Mouse (Mus musculus) G1E (cell line): Measurements from ENCODE around the gene Plxna1. TPM values are rescaled to one million over a fixed set of nuclear protein-coding genes. Genes with fewer than 3 reads are reported as not detected.

Experiments
- ATAC-seq: 2 replicates; pipeline ENCODE4 v1.8.0; 2016; ENCODE audit warnings: mild to moderate bottlenecking; ENCODE audit not compliant: insufficient number of reproducible peaks, poor library complexity, low FRiP score, severe bottlenecking; ENCODE audit errors: extremely low read depth
- DNase-seq: peaks from one replicate; pipeline ENCODE4 v3.0.0; 2012; ENCODE audit warnings: low spot score
- H3K27me3 ChIP-seq: 2 replicates; pipeline ENCODE4 v1.6.1; 2012; ENCODE audit warnings: mild to moderate bottlenecking, low read length, inconsistent platforms; ENCODE audit not compliant: insufficient read depth
- H3K36me3 ChIP-seq: replicated peaks from 2 replicates; pipeline ENCODE3; 2012; ENCODE audit warnings: mild to moderate bottlenecking, inconsistent platforms
- H3K4me1 ChIP-seq: 2 replicates; pipeline ENCODE4 v1.6.1; 2012; ENCODE audit warnings: low read depth, low read length, inconsistent platforms, mixed read lengths; ENCODE audit not compliant: insufficient read depth
- H3K4me3 ChIP-seq: 2 replicates; pipeline ENCODE4 v1.5.1; 2012; ENCODE audit warnings: low read depth, mild to moderate bottlenecking, inconsistent platforms, low read length, moderate library complexity, mixed read lengths
- H3K9me3 ChIP-seq: replicated peaks from 2 replicates; pipeline ENCODE4 v1.6.1; 2012; ENCODE audit warnings: inconsistent platforms
- CTCF ChIP-seq: IDR thresholded peaks from 2 replicates; pipeline ENCODE4 v1.5.1; 2012; ENCODE audit warnings: low read depth, low read length, inconsistent platforms, mixed read lengths
- GATA1 ChIP-seq: IDR thresholded peaks from 2 replicates; pipeline ENCODE4 v1.6.1; 2012; ENCODE audit warnings: borderline replicate concordance, low read length, inconsistent platforms, mixed read lengths
- GATA2 ChIP-seq: IDR thresholded peaks from 2 replicates; pipeline ENCODE4 v1.6.1; 2012; ENCODE audit warnings: low read depth, low read length, inconsistent platforms, borderline replicate concordance
- POLR2AphosphoS5 ChIP-seq: IDR thresholded peaks from 2 replicates; pipeline ENCODE4 v1.6.1; 2012; ENCODE audit warnings: low read depth, low read length, inconsistent platforms; ENCODE audit not compliant: insufficient replicate concordance
- TAL1 ChIP-seq: conservative IDR thresholded peaks from 2 replicates; pipeline ENCODE4 v1.6.1; 2012; ENCODE audit warnings: low read depth, low read length, inconsistent platforms, mixed read lengths
- polyA plus RNA-seq: library from polyadenylated mRNA; stranded (reverse); fragments of >175 nt; gene quantifications from 2 replicates; pipeline ENCODE4 v1.2.3, GENCODE M21; 2012
- total RNA-seq, 2 experiments: library from RNA; stranded (forward) in 1 of 2; stranded (reverse) in 1 of 2; fragments of 200-1000 nt in 1 of 2; fragments of >200 nt in 1 of 2; fragmentation: Nextera tagmentation in 1 of 2; gene quantifications; 2 replicates each; pipeline ENCODE4 v1.2.3; 2014 to 2017

Gene Plxna1
- total and polyA plus RNA-seq, 3 experiments, result 5.9 to 17.0 (median 11.1) TPM

- Histone ChIP-seq H3K4me1 (no peaks in the 10 kb centered on the region; the same call in 1 of the 2 replicates), H3K27me3 (peaks cover 34% of the 10 kb centered on the region), H3K36me3 (no peaks in the 10 kb centered on the region), H3K9me3 (0 out of 2 replicates have a peak, but pooled peaks cover 2% of the 10 kb centered on the region), H3K4me3 (no peak overlapping the region)
- TF ChIP-seq CTCF (no peak), TAL1 (no peak), GATA2 (no peak), GATA1 (no peak), POLR2AphosphoS5 (no peak)
- no peak for DNase-seq
- no peak for ATAC-seq
Measured at GRCm38 (mm10) chr6:89308213-89308973, 54.0 kb downstream of the Plxna1 start.

GRCm38 (mm10) chr6:89304375-89305058 lies 57.9 kb downstream of the Plxna1 start:
- no peak for TF ChIP-seq CTCF
- TF ChIP-seq GATA1, result no peak
- no peak for TF ChIP-seq TAL1
- TF ChIP-seq GATA2, result no peak
- no peak for TF ChIP-seq POLR2AphosphoS5
- H3K4me3 ChIP-seq, result no peak overlapping the region
- 0 out of 2 replicates have a peak, but pooled peaks cover 2% of the 10 kb centered on the region for H3K9me3 ChIP-seq
- ATAC-seq, result no peak
- H3K36me3 ChIP-seq, result no peaks in the 10 kb centered on the region
- H3K4me1 ChIP-seq, result no peaks in the 10 kb centered on the region; the same call in 1 of the 2 replicates
- no peak for DNase-seq
- H3K27me3 ChIP-seq, result peaks cover 14% of the 10 kb centered on the region; the same call in 1 of the 2 replicates

- ATAC-seq (no peak), DNase-seq (no peak)
Measured at GRCm38 (mm10) chr6:89299818-89300217, 62.6 kb downstream of the Plxna1 start.

GRCm38 (mm10) chr6:89296909-89297695 lies 65.3 kb downstream of the Plxna1 start:
- no peak for DNase-seq
- peaks cover 19% of the 10 kb centered on the region; the same call in 1 of the 2 replicates for H3K27me3 ChIP-seq
- no peak overlapping the region for H3K4me3 ChIP-seq
- TF ChIP-seq CTCF (no peak), POLR2AphosphoS5 (no peak), TAL1 (no peak), GATA1 (no peak)
- no peaks in the 10 kb centered on the region for H3K9me3 ChIP-seq
- no peak for ATAC-seq
- no peaks in the 10 kb centered on the region for H3K36me3 ChIP-seq
- no peaks in the 10 kb centered on the region for H3K4me1 ChIP-seq

More at GRCm38 (mm10) chr6:89299818-89300217, 62.6 kb downstream of the Plxna1 start:
- Histone ChIP-seq H3K4me1 (no peaks in the 10 kb centered on the region), H3K9me3 (no peaks in the 10 kb centered on the region), H3K36me3 (no peaks in the 10 kb centered on the region), H3K4me3 (no peak overlapping the region), H3K27me3 (peaks cover 17% of the 10 kb centered on the region; the same call in 1 of the 2 replicates)
- TF ChIP-seq GATA2 (no peak), CTCF (no peak), TAL1 (no peak), POLR2AphosphoS5 (no peak), GATA1 (no peak)

GRCm38 (mm10) chr6:89296001-89296709 lies 66.3 kb downstream of the Plxna1 start:
- no peaks in the 10 kb centered on the region for H3K9me3 ChIP-seq
- no peak overlapping the region for H3K4me3 ChIP-seq
- no peaks in the 10 kb centered on the region for H3K36me3 ChIP-seq
- no peak for TF ChIP-seq GATA1
- TF ChIP-seq GATA2, result no peak
- no peak for TF ChIP-seq POLR2AphosphoS5
- TF ChIP-seq TAL1, result no peak
- no peak for TF ChIP-seq CTCF
- peaks cover 20% of the 10 kb centered on the region; the same call in 1 of the 2 replicates for H3K27me3 ChIP-seq
- ATAC-seq (no peak), DNase-seq (no peak)
- no peaks in the 10 kb centered on the region for H3K4me1 ChIP-seq
